Comparison of ENCODE assay signal across 11 mouse cellular contexts in the genomic region with DNA sequence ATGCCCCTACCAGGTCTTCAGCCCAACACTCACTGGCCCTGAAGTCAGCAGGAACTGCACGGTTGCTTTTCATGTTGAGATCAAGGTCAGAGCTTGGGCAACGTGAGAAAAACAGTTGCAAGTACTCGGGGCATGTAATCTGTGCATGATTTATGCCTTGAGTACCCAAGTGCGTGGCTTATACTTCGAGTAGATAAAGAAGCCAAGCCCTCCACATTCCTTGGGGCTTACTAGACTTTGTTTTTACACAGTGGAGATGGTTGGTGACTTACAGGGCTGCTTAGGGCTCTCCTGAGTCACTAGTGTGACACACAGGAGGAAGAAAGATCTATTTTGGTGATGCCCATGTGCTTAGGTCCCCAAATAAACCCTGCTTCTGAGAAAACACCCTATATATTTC.
A peak's percentile ranks its signal among the peaks of the same experiment; 100 is the strongest.
DNase-seq lines count a peak whose midpoint lies in the region; ATAC-seq lines count a peak whose summit lies in the region.
"Had no signal": no experiment of that assay in that cellular context is flagged by ENCODE, and none has a peak within 500 bp of the region (broad histone marks: within the 10 kb centered on the region; RNA-seq: fewer than 3 reads in every experiment).

No protein-coding gene starts in this region.

- intact Hi-C loops in heart, postnatal 36 days (cut with DNase I), result no loop called here

- H3K27ac ChIP-seq in heart, embryonic 16.5 days (ENCODE audit: low read length), result no peak overlapping the region
- H3K27ac ChIP-seq: gastrocnemius, adult 2 months; lung, embryonic 15.5 days had no signal

- H3K9ac ChIP-seq in heart, embryonic 16.5 days (ENCODE audit: low read length), result no peak overlapping the region
- H3K9ac ChIP-seq: lung, embryonic 15.5 days had no signal

- 19% methylated on average over 5 of the region's 5 CpGs for WGBS in heart, embryonic 16.5 days

- no peak overlapping the region for H3K4me2 ChIP-seq in heart, embryonic 16.5 days (ENCODE audit: low read depth, low read length)
- H3K4me2 ChIP-seq: lung, embryonic 15.5 days had no signal

- H3K36me3 ChIP-seq in heart, embryonic 16.5 days (ENCODE audit: control insufficient read depth, insufficient read depth), result no peaks in the 10 kb centered on the region
- H3K36me3 ChIP-seq: lung, embryonic 15.5 days had no signal

- 0 out of 2 replicates have a peak, but pooled peaks have one; percentile 18 for ATAC-seq in heart, embryonic 16.5 days (replicated peaks; ENCODE audit: extremely low read depth, insufficient read depth, low FRiP score)
- no peak for ATAC-seq in megakaryocyte-erythroid progenitor cell, adult 5-6 weeks (replicated peaks; ENCODE audit: low FRiP score, low TSS enrichment, poor library complexity, severe bottlenecking)

- no peak for DNase-seq in heart, postnatal 36 days
- DNase-seq in urinary bladder, postnatal 14 days (ENCODE audit: low spot score), result peak; percentile 42
- DNase-seq in urinary bladder, postnatal 25 days (ENCODE audit: low spot score), result no peak
- DNase-seq in induced T-regulatory cell, adult 2 months (ENCODE audit: low read depth), result peak; percentile 3
- DNase-seq in yolk sac, embryonic 10.5 days (ENCODE audit: low spot score), result peak; percentile 8
- DNase-seq in gastrocnemius, adult 18-20 months (ENCODE audit: low spot score), result no peak
- DNase-seq: cerebellum, adult 18-20 months; gastrocnemius, adult 2 months had no signal

- H3K4me1 ChIP-seq in heart, embryonic 16.5 days (ENCODE audit: control insufficient read depth, insufficient read depth, low read length), result peaks cover 7% of the 10 kb centered on the region

- no peak overlapping the region for H3K4me3 ChIP-seq in heart, embryonic 16.5 days (ENCODE audit: low read length)
- H3K4me3 ChIP-seq: gastrocnemius, adult 2 months; lung, embryonic 15.5 days had no signal

- H3K27me3 ChIP-seq in heart, embryonic 16.5 days (ENCODE audit: control insufficient read depth, insufficient read depth, low read length), result no peaks in the 10 kb centered on the region
- H3K27me3 ChIP-seq: lung, embryonic 15.5 days had no signal

- no peaks in the 10 kb centered on the region for H3K9me3 ChIP-seq in heart, embryonic 16.5 days (replicated peaks; ENCODE audit: control insufficient read depth, low read length)
- H3K9me3 ChIP-seq: lung, embryonic 15.5 days had no signal

Comparison
In these comparisons a context has a peak if more than half of its experiments do, and no peak if none do; other contexts are left out.
1. DNase-seq: peak in urinary bladder, postnatal 14 days (single experiment), induced T-regulatory cell, adult 2 months (single experiment) and yolk sac, embryonic 10.5 days (single experiment); none in heart, postnatal 36 days (0 of 2), urinary bladder, postnatal 25 days (single experiment) and gastrocnemius, adult 18-20 months (single experiment).